Mouse (Mus musculus): ENCODE measurements around the gene Cxcl2.

The Cxcl2 gene

GRCm38 (mm10) chr5:90903339-90904020, at the start of gene Cxcl2:
Gene Cxcl2, plus strand, starts transcription at chr5:90903871.
- no peak for DNase-seq (ENCODE audit: low spot score)

GRCm38 (mm10) chr5:90855308-90856230, 48.1 kb upstream of the Cxcl2 start:
- DNase-seq (ENCODE audit: low spot score): no peak

GRCm38 (mm10) chr5:90857463-90857862, 46.2 kb upstream of the Cxcl2 start:
- DNase-seq (ENCODE audit: low spot score): no peak

- DNase-seq (ENCODE audit: low spot score): no peak
Measured at GRCm38 (mm10) chr5:90858429-90858828, 45.2 kb upstream of the Cxcl2 start.

- no peak for DNase-seq (ENCODE audit: low spot score)
Measured at GRCm38 (mm10) chr5:90859031-90859430, 44.6 kb upstream of the Cxcl2 start.

GRCm38 (mm10) chr5:90861876-90862375, 41.7 kb upstream of the Cxcl2 start:
- DNase-seq (ENCODE audit: low spot score): no peak

GRCm38 (mm10) chr5:90866770-90867169, 36.9 kb upstream of the Cxcl2 start:
- no peak for DNase-seq (ENCODE audit: low spot score)

GRCm38 (mm10) chr5:90872377-90872776, 31.3 kb upstream of the Cxcl2 start:
- DNase-seq (ENCODE audit: low spot score): no peak

- no peak for DNase-seq (ENCODE audit: low spot score)
Measured at GRCm38 (mm10) chr5:90876045-90876444, 27.6 kb upstream of the Cxcl2 start.

GRCm38 (mm10) chr5:90876471-90877172, 27.0 kb upstream of the Cxcl2 start:
- no peak for DNase-seq (ENCODE audit: low spot score)

- no peak for DNase-seq (ENCODE audit: low spot score)
Measured at GRCm38 (mm10) chr5:90877173-90877512, 26.5 kb upstream of the Cxcl2 start.

GRCm38 (mm10) chr5:90879307-90880014, 24.2 kb upstream of the Cxcl2 start:
- no peak for DNase-seq (ENCODE audit: low spot score)

- no peak for DNase-seq (ENCODE audit: low spot score)
Measured at GRCm38 (mm10) chr5:90880335-90880850, 23.3 kb upstream of the Cxcl2 start.

- DNase-seq (ENCODE audit: low spot score): no peak
Measured at GRCm38 (mm10) chr5:90881021-90881420, 22.6 kb upstream of the Cxcl2 start.

- no peak for DNase-seq (ENCODE audit: low spot score)
Measured at GRCm38 (mm10) chr5:90881682-90882081, 22.0 kb upstream of the Cxcl2 start.

- DNase-seq (ENCODE audit: low spot score): no peak
Measured at GRCm38 (mm10) chr5:90882146-90882545, 21.5 kb upstream of the Cxcl2 start.

- DNase-seq (ENCODE audit: low spot score): no peak
Measured at GRCm38 (mm10) chr5:90884628-90885242, 18.9 kb upstream of the Cxcl2 start.

- no peak for DNase-seq (ENCODE audit: low spot score)
Measured at GRCm38 (mm10) chr5:90888661-90889060, 15.0 kb upstream of the Cxcl2 start.

GRCm38 (mm10) chr5:90890519-90891463, 12.9 kb upstream of the Cxcl2 start, which contains the start of gene Cxcl1:
Gene Cxcl1, plus strand, starts transcription at chr5:90891241.
- DNase-seq (ENCODE audit: low spot score): peak; percentile 64

GRCm38 (mm10) chr5:90891464-90891813, 12.2 kb upstream of the Cxcl2 start:
- no peak for DNase-seq (ENCODE audit: low spot score)
